Mouse (Mus musculus): ENCODE results near the gene Lgals7. TPM values are rescaled to one million over a fixed set of nuclear protein-coding genes. Genes with fewer than 3 reads are reported as not detected.

Lgals7 gene
- 1 to 10 TPM; 1.4 to 4.4 TPM for total RNA-seq (2021)

GRCm38 (mm10) chr7:28863540-28863939 is at the start of gene Lgals7:
Lgals7 (plus strand) TSS chr7:28863853.
- DNase-seq: no peak

- DNase-seq: peak; percentile 7
Observed at GRCm38 (mm10) chr7:28814306-28815034, 49.2 kb upstream of the Lgals7 start.

- no peak for DNase-seq
Observed at GRCm38 (mm10) chr7:28815230-28815629, 48.4 kb upstream of the Lgals7 start.

GRCm38 (mm10) chr7:28816201-28816600 is 47.5 kb upstream of the Lgals7 start:
- peak; percentile 37 for DNase-seq

- DNase-seq: no peak
Observed at GRCm38 (mm10) chr7:28816920-28817319, 46.7 kb upstream of the Lgals7 start.

- DNase-seq: no peak
Observed at GRCm38 (mm10) chr7:28817524-28817923, 46.1 kb upstream of the Lgals7 start.

- no peak for DNase-seq
Observed at GRCm38 (mm10) chr7:28817957-28818356, 45.7 kb upstream of the Lgals7 start.

GRCm38 (mm10) chr7:28818436-28818835 is 45.2 kb upstream of the Lgals7 start:
- DNase-seq: no peak

GRCm38 (mm10) chr7:28818861-28819452 is 44.7 kb upstream of the Lgals7 start:
- no peak for DNase-seq

GRCm38 (mm10) chr7:28819571-28819970 is 44.1 kb upstream of the Lgals7 start:
- no peak for DNase-seq

GRCm38 (mm10) chr7:28820358-28821260 is 43.0 kb upstream of the Lgals7 start:
- peak; percentile 68 for DNase-seq

- DNase-seq: peak; percentile 77
Observed at GRCm38 (mm10) chr7:28821261-28821831, 42.3 kb upstream of the Lgals7 start.

GRCm38 (mm10) chr7:28822556-28822955 is 41.1 kb upstream of the Lgals7 start:
- DNase-seq: peak; percentile 14

GRCm38 (mm10) chr7:28822993-28823903 is 40.4 kb upstream of the Lgals7 start:
- peak; percentile 32 for DNase-seq

- no peak for DNase-seq
Observed at GRCm38 (mm10) chr7:28823932-28824331, 39.7 kb upstream of the Lgals7 start.

- peak; percentile 94 for DNase-seq
Observed at GRCm38 (mm10) chr7:28824941-28825685, 38.5 kb upstream of the Lgals7 start, which contains the start of gene Ech1. Ech1 (plus strand) TSS chr7:28825217.

- peak; percentile 50 for DNase-seq
Observed at GRCm38 (mm10) chr7:28825686-28826401, 37.8 kb upstream of the Lgals7 start.

- DNase-seq: no peak
Observed at GRCm38 (mm10) chr7:28826402-28826772, 37.3 kb upstream of the Lgals7 start.

- DNase-seq: peak; percentile 62
Observed at GRCm38 (mm10) chr7:28827338-28827737, 36.3 kb upstream of the Lgals7 start.

- DNase-seq: peak; percentile 58
Observed at GRCm38 (mm10) chr7:28829821-28830220, 33.8 kb upstream of the Lgals7 start.

All from heart, postnatal 4 days (tissue).